Mouse (Mus musculus): ENCODE data around the gene Tra2a. TPM values are rescaled to one million over a fixed set of nuclear protein-coding genes. Genes with fewer than 3 reads are reported as not detected.

Gene Tra2a
- total and polyA plus RNA-seq, 2 experiments, result 9.8 to 20.5 TPM

DNA sequence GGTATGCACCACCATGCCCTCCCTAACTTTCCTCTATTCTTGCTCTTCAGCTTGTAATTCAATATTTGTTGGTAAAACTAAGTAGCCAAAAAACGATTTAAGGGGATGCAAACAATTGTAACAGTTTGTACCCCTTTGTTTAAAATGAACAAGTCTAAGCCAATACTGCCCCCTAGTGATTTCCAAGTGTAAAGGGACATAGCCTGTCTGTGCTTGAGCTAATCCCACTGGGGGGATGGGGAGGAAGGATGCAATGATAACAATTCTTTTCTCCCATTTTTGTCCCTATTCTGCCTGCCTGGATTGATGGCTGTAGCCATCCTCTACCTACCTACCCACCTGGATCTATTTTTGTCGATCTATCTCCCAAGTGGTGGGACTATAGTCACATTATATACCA lies 16.6 kb downstream of the Tra2a start:
- Histone ChIP-seq H3K27ac (replicated peaks; ENCODE audit: insufficient read depth, low read depth, low read length) (no peak overlapping the region), H3K4me1 (ENCODE audit: control insufficient read depth, insufficient read depth, low read length) (no peaks in the 10 kb centered on the region; the same call in 1 of the 2 replicates), H3K36me3 (ENCODE audit: control insufficient read depth, insufficient read depth, low read length) (peaks cover 58% of the 10 kb centered on the region), H3K4me3 (ENCODE audit: insufficient read depth, low read depth, low read length) (no peak overlapping the region), H3K27me3 (ENCODE audit: control insufficient read depth, insufficient read depth, low read length) (no peaks in the 10 kb centered on the region), H3K79me2 (ENCODE audit: control insufficient read depth, insufficient read depth, low read length) (no peaks in the 10 kb centered on the region; the same call in 1 of the 2 replicates), H3K9ac (ENCODE audit: low read depth, low read length) (no peak overlapping the region)
- TF ChIP-seq CTCF (IDR thresholded peaks at IDR 0.05; ENCODE audit: low read depth, low read length), result peak; percentile 26; the same call in 1 of the 2 replicates
- no peak for TF ChIP-seq POLR2A (IDR thresholded peaks at IDR 0.05; ENCODE audit: extremely low read depth, insufficient read depth, low read length)
- 46% methylated on average over 2 of the region's 2 CpGs for WGBS
- DNase-seq (ENCODE audit: extremely low read depth, low read depth, low spot score), result peak; percentile 40

DNA sequence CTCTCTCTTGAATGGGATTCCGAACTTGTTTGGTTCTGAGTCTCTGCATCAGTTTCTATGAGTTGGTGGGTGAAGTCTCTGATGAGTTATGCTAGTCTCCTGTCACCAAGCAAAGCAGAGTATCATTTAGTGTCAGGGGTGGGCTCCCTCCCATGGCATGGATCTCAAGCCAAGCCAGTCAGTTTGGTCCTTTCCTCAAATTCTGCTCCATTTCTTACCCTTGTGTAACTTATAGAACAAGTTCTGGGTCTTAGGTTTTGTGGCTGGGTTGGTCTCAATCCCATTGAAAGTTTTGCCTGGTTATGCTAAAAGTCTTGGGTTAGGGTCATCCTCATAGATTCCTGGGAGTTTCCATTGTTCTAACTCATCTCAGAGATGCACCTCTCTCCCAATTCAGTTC lies 21.5 kb downstream of the Tra2a start:
- WGBS, result 95% methylated on average over 1 of the region's 1 CpGs
- Histone ChIP-seq H3K27ac (replicated peaks; ENCODE audit: insufficient read depth, low read depth, low read length) (no peak overlapping the region), H3K4me3 (ENCODE audit: insufficient read depth, low read depth, low read length) (no peak overlapping the region), H3K9ac (ENCODE audit: low read depth, low read length) (no peak overlapping the region), H3K27me3 (ENCODE audit: control insufficient read depth, insufficient read depth, low read length) (no peaks in the 10 kb centered on the region), H3K4me1 (ENCODE audit: control insufficient read depth, insufficient read depth, low read length) (no peaks in the 10 kb centered on the region), H3K36me3 (ENCODE audit: control insufficient read depth, insufficient read depth, low read length) (peaks cover 28% of the 10 kb centered on the region), H3K79me2 (ENCODE audit: control insufficient read depth, insufficient read depth, low read length) (no peaks in the 10 kb centered on the region)
- no peak for TF ChIP-seq CTCF (IDR thresholded peaks at IDR 0.05; ENCODE audit: low read depth, low read length)
- no peak for TF ChIP-seq POLR2A (IDR thresholded peaks at IDR 0.05; ENCODE audit: extremely low read depth, insufficient read depth, low read length)
- DNase-seq (ENCODE audit: extremely low read depth, low read depth, low spot score), result no peak

DNA sequence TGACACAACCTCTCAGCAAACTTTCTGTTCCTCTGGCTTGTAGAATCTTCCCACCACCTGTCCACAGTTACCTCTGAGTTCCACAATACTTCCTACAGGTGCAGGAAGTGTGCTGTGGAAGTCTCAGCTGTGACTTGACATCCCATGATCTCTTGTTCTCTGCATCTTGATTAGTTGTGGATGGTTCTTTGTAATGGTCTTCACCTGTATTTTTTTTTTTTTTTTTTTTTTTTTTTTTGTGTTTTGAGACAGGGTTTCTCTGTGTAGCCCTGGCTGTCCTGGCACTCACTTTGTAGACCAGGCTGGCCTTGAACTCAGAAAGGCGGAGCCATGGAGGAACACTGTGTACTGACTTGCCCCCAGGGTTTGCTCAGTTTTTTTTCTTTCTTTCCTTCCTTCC lies 22.3 kb downstream of the Tra2a start:
- peaks cover 24% of the 10 kb centered on the region for H3K36me3 ChIP-seq (ENCODE audit: control insufficient read depth, insufficient read depth, low read length)
- TF ChIP-seq CTCF (IDR thresholded peaks at IDR 0.05; ENCODE audit: low read depth, low read length) (no peak), POLR2A (IDR thresholded peaks at IDR 0.05; ENCODE audit: extremely low read depth, insufficient read depth, low read length) (no peak)
- WGBS, result 93% methylated on average over 1 of the region's 1 CpGs
- no peak overlapping the region for H3K9ac ChIP-seq (ENCODE audit: low read depth, low read length)
- no peaks in the 10 kb centered on the region for H3K79me2 ChIP-seq (ENCODE audit: control insufficient read depth, insufficient read depth, low read length)
- H3K4me3 ChIP-seq (ENCODE audit: insufficient read depth, low read depth, low read length), result no peak overlapping the region
- no peak for DNase-seq (ENCODE audit: extremely low read depth, low read depth, low spot score)
- H3K4me1 ChIP-seq (ENCODE audit: control insufficient read depth, insufficient read depth, low read length), result no peaks in the 10 kb centered on the region
- H3K27ac ChIP-seq (replicated peaks; ENCODE audit: insufficient read depth, low read depth, low read length), result no peak overlapping the region
- H3K27me3 ChIP-seq (ENCODE audit: control insufficient read depth, insufficient read depth, low read length), result no peaks in the 10 kb centered on the region

DNA sequence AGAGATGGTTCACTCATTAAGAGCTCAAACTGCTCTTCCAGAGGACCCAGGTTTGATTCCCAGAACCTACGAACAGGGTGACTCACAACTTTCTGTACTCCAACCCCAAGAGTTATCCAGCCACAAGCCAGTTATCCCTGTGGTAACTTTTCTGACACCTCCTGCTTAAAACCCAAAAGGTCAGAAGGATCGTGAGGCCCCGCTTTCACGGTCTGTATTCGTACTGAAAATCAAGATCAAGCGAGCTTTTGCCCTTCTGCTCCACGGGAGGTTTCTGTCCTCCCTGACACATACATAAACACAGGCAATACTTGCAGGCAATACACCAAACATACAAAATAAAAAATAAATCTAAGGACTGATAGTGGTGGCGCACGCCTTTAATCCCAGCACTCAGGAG lies 27.5 kb downstream of the Tra2a start:
- no peaks in the 10 kb centered on the region for H3K36me3 ChIP-seq (ENCODE audit: control insufficient read depth, insufficient read depth, low read length)
- no peaks in the 10 kb centered on the region for H3K4me1 ChIP-seq (ENCODE audit: control insufficient read depth, insufficient read depth, low read length)
- TF ChIP-seq POLR2A (IDR thresholded peaks at IDR 0.05; ENCODE audit: extremely low read depth, insufficient read depth, low read length), result no peak
- TF ChIP-seq CTCF (IDR thresholded peaks at IDR 0.05; ENCODE audit: low read depth, low read length), result no peak
- no peak overlapping the region for H3K4me3 ChIP-seq (ENCODE audit: insufficient read depth, low read depth, low read length)
- peak; percentile 85 for DNase-seq (ENCODE audit: extremely low read depth, low read depth, low spot score)
- no peak overlapping the region for H3K9ac ChIP-seq (ENCODE audit: low read depth, low read length)
- no peak overlapping the region for H3K27ac ChIP-seq (replicated peaks; ENCODE audit: insufficient read depth, low read depth, low read length)
- H3K27me3 ChIP-seq (ENCODE audit: control insufficient read depth, insufficient read depth, low read length), result no peaks in the 10 kb centered on the region
- 56% methylated on average over 9 of the region's 9 CpGs for WGBS
- no peaks in the 10 kb centered on the region for H3K79me2 ChIP-seq (ENCODE audit: control insufficient read depth, insufficient read depth, low read length)

DNA sequence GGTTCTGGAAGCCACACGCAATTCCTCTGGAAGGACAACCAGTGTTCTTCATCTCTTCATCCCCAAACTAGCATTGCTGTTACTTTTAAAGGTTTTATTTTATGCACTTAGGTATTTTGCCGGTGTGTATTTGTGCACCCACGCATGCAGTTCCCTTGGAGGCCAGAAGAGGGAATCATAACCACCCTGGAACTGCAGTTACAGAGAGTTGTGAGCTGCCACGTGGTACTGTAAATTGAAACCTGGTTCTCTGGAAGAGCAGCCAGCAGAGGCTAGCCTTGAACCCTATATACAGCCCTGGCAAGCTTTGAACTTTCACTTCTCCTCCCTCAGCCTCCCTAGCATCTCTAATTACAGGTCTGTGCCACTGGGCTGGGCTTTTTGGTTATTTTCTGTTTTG lies 30.5 kb downstream of the Tra2a start:
- no peak for TF ChIP-seq POLR2A (IDR thresholded peaks at IDR 0.05; ENCODE audit: extremely low read depth, insufficient read depth, low read length)
- peak; percentile 40; the same call in 1 of the 2 replicates for TF ChIP-seq CTCF (IDR thresholded peaks at IDR 0.05; ENCODE audit: low read depth, low read length)
- Histone ChIP-seq H3K79me2 (ENCODE audit: control insufficient read depth, insufficient read depth, low read length) (no peaks in the 10 kb centered on the region), H3K9ac (ENCODE audit: low read depth, low read length) (no peak overlapping the region), H3K4me3 (ENCODE audit: insufficient read depth, low read depth, low read length) (no peak overlapping the region), H3K4me1 (ENCODE audit: control insufficient read depth, insufficient read depth, low read length) (no peaks in the 10 kb centered on the region), H3K27ac (replicated peaks; ENCODE audit: insufficient read depth, low read depth, low read length) (no peak overlapping the region), H3K27me3 (ENCODE audit: control insufficient read depth, insufficient read depth, low read length) (no peaks in the 10 kb centered on the region; the same call in 1 of the 2 replicates), H3K36me3 (ENCODE audit: control insufficient read depth, insufficient read depth, low read length) (no peaks in the 10 kb centered on the region)
- WGBS, result 63% methylated on average over 4 of the region's 4 CpGs
- DNase-seq (ENCODE audit: extremely low read depth, low read depth, low spot score), result no peak

DNA sequence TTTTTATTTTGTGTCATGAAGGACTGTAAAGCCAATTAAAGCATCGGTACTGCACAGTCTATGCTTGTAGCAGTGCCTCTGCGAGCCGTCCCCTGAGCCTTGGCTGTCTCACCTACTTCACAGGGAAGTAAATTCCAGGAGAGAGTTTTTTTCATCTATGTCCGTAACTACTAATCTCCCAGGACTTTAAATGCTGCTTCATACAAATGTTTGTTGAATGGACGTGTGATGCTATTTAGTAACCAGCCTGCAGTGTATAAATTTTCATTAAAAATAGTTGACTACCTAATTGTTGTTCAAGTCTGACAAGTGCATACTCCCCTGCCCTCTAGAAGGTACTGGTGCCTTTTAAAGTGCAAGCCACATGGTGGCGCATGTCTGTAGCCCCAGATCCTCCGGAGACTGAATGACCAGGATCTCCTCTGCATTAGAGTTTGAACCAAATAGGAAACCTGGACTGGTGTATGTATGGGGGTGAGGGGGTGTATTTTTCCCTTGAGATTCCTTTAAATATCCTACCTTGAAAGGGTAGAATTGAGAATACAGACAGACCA lies 35.6 kb downstream of the Tra2a start:
- 20% methylated on average over 7 of the region's 7 CpGs for WGBS
- DNase-seq (ENCODE audit: extremely low read depth, low read depth, low spot score), result peak; percentile 43
- TF ChIP-seq CTCF (IDR thresholded peaks at IDR 0.05; ENCODE audit: low read depth, low read length) (peak; percentile 56; the same call in 1 of the 2 replicates), POLR2A (IDR thresholded peaks at IDR 0.05; ENCODE audit: extremely low read depth, insufficient read depth, low read length) (no peak)

More for the DNA sequence above, 35.6 kb downstream of the Tra2a start:
- no peak overlapping the region for H3K27ac ChIP-seq (replicated peaks; ENCODE audit: insufficient read depth, low read depth, low read length)
- no peaks in the 10 kb centered on the region for H3K36me3 ChIP-seq (ENCODE audit: control insufficient read depth, insufficient read depth, low read length)
- peaks cover 7% of the 10 kb centered on the region; the same call in 1 of the 2 replicates for H3K27me3 ChIP-seq (ENCODE audit: control insufficient read depth, insufficient read depth, low read length)
- no peak overlapping the region for H3K4me3 ChIP-seq (ENCODE audit: insufficient read depth, low read depth, low read length)
- no peaks in the 10 kb centered on the region for H3K79me2 ChIP-seq (ENCODE audit: control insufficient read depth, insufficient read depth, low read length)
- no peaks in the 10 kb centered on the region for H3K4me1 ChIP-seq (ENCODE audit: control insufficient read depth, insufficient read depth, low read length)
- no peak overlapping the region for H3K9ac ChIP-seq (ENCODE audit: low read depth, low read length)

Measured in liver, adult 2 months (tissue).